Mouse (Mus musculus): ENCODE data around the gene Pigt. TPM values are rescaled to one million over a fixed set of nuclear protein-coding genes. Genes with fewer than 3 reads are reported as not detected.

Gene Pigt
- 117 and 135 TPM in 2 replicates for polyA plus RNA-seq (2015; fragmentation: Nextera tagmentation; extraction: Ambion mirVana)

GRCm38 (mm10) chr2:164496847-164497690 is at the start of gene Pigt:
TSS of gene Pigt (plus strand) at chr2:164497520.

GRCm38 (mm10) chr2:164456864-164457300 is 40.4 kb upstream of the Pigt start, which contains the start of gene Sys1:
TSS of gene Sys1 (plus strand) at chr2:164456964.

GRCm38 (mm10) chr2:164460745-164461551 is 36.4 kb upstream of the Pigt start, which contains the start of gene Gm20458:
TSS of gene Gm20458 (plus strand) at chr2:164460967.

GRCm38 (mm10) chr2:164473624-164474023 is 23.7 kb upstream of the Pigt start, which contains the start of gene Trp53tg5:
TSS of gene Trp53tg5 (minus strand) at chr2:164473724.

GRCm38 (mm10) chr2:164485681-164486257 is 11.6 kb upstream of the Pigt start, which contains the start of gene Dbndd2:
TSS of gene Dbndd2 (plus strand) at chr2:164486106.

Other genes starting within 250 kb of the Pigt start
- not detected in 2 replicates for gene Svs3b, start 240.9 kb upstream of the Pigt start, polyA plus RNA-seq (2015; fragmentation: Nextera tagmentation; extraction: Ambion mirVana)
- gene Svs4, start 219.1 kb upstream of the Pigt start, polyA plus RNA-seq (2015; fragmentation: Nextera tagmentation; extraction: Ambion mirVana), result not detected in 2 replicates
- not detected in 2 replicates for gene Svs3a, start 208.3 kb upstream of the Pigt start, polyA plus RNA-seq (2015; fragmentation: Nextera tagmentation; extraction: Ambion mirVana)
- gene Svs6, start 180.8 kb upstream of the Pigt start, polyA plus RNA-seq (2015; fragmentation: Nextera tagmentation; extraction: Ambion mirVana), result not detected in 2 replicates
- not detected in 2 replicates for gene Svs5, start 164.8 kb upstream of the Pigt start, polyA plus RNA-seq (2015; fragmentation: Nextera tagmentation; extraction: Ambion mirVana)
- 0.51 and 1.1 TPM in 2 replicates for gene Slpi, start 108.4 kb upstream of the Pigt start, polyA plus RNA-seq (2015; fragmentation: Nextera tagmentation; extraction: Ambion mirVana)
- gene Rbpjl, start 94.4 kb upstream of the Pigt start, polyA plus RNA-seq (2015; fragmentation: Nextera tagmentation; extraction: Ambion mirVana), result 0.49 and 0.68 TPM in 2 replicates
- 15.4 and 15.8 TPM in 2 replicates for gene Matn4, start 92.4 kb upstream of the Pigt start, polyA plus RNA-seq (2015; fragmentation: Nextera tagmentation; extraction: Ambion mirVana)
- gene Sdc4, start 53.6 kb upstream of the Pigt start, polyA plus RNA-seq (2015; fragmentation: Nextera tagmentation; extraction: Ambion mirVana), result 42.5 and 43.9 TPM in 2 replicates
- 113 and 120 TPM in 2 replicates for gene Sys1, start 40.6 kb upstream of the Pigt start, polyA plus RNA-seq (2015; fragmentation: Nextera tagmentation; extraction: Ambion mirVana)
- 14.5 and 16.2 TPM in 2 replicates for gene Gm20458, start 36.6 kb upstream of the Pigt start, polyA plus RNA-seq (2015; fragmentation: Nextera tagmentation; extraction: Ambion mirVana)
- gene Trp53tg5, start 23.8 kb upstream of the Pigt start, polyA plus RNA-seq (2015; fragmentation: Nextera tagmentation; extraction: Ambion mirVana), result not detected in 2 replicates
- gene Dbndd2, start 11.4 kb upstream of the Pigt start, polyA plus RNA-seq (2015; fragmentation: Nextera tagmentation; extraction: Ambion mirVana), result 41.5 and 45.7 TPM in 2 replicates
- 0.62 and 0.65 TPM in 2 replicates for gene Wfdc2, start 64.9 kb downstream of the Pigt start, polyA plus RNA-seq (2015; fragmentation: Nextera tagmentation; extraction: Ambion mirVana)
- not detected in 2 replicates for gene Spint3, start 75.9 kb downstream of the Pigt start, polyA plus RNA-seq (2015; fragmentation: Nextera tagmentation; extraction: Ambion mirVana)
- not detected in 2 replicates for gene Wfdc6a, start 87.9 kb downstream of the Pigt start, polyA plus RNA-seq (2015; fragmentation: Nextera tagmentation; extraction: Ambion mirVana)
- not detected in 2 replicates for gene Eppin, start 96.1 kb downstream of the Pigt start, polyA plus RNA-seq (2015; fragmentation: Nextera tagmentation; extraction: Ambion mirVana)
- gene Wfdc6b, start 116.0 kb downstream of the Pigt start, polyA plus RNA-seq (2015; fragmentation: Nextera tagmentation; extraction: Ambion mirVana), result not detected in 2 replicates
- not detected in 2 replicates for gene Wfdc8, start 116.1 kb downstream of the Pigt start, polyA plus RNA-seq (2015; fragmentation: Nextera tagmentation; extraction: Ambion mirVana)
- not detected in 2 replicates for gene Wfdc16, start 141.3 kb downstream of the Pigt start, polyA plus RNA-seq (2015; fragmentation: Nextera tagmentation; extraction: Ambion mirVana)
- not detected in 2 replicates for gene Wfdc10, start 158.5 kb downstream of the Pigt start, polyA plus RNA-seq (2015; fragmentation: Nextera tagmentation; extraction: Ambion mirVana)
- not detected in 2 replicates for gene Wfdc9, start 159.1 kb downstream of the Pigt start, polyA plus RNA-seq (2015; fragmentation: Nextera tagmentation; extraction: Ambion mirVana)
- gene Wfdc11, start 176.6 kb downstream of the Pigt start, polyA plus RNA-seq (2015; fragmentation: Nextera tagmentation; extraction: Ambion mirVana), result not detected in 2 replicates
- gene Wfdc13, start 187.6 kb downstream of the Pigt start, polyA plus RNA-seq (2015; fragmentation: Nextera tagmentation; extraction: Ambion mirVana), result 0.22 TPM in 1 of 2 replicates, not detected in the other
- not detected in 2 replicates for gene Spint4, start 201.0 kb downstream of the Pigt start, polyA plus RNA-seq (2015; fragmentation: Nextera tagmentation; extraction: Ambion mirVana)
- not detected in 2 replicates for gene Spint5, start 217.8 kb downstream of the Pigt start, polyA plus RNA-seq (2015; fragmentation: Nextera tagmentation; extraction: Ambion mirVana)
- gene Wfdc3, start 248.4 kb downstream of the Pigt start, polyA plus RNA-seq (2015; fragmentation: Nextera tagmentation; extraction: Ambion mirVana), result 0.58 and 0.88 TPM in 2 replicates
- gene Dnttip1, start 248.5 kb downstream of the Pigt start, polyA plus RNA-seq (2015; fragmentation: Nextera tagmentation; extraction: Ambion mirVana), result 48.0 and 50.3 TPM in 2 replicates

All from neural tube, postnatal 0 days (tissue).